Mouse (Mus musculus) cortical plate, adult 2 months (tissue): Measurements from ENCODE around the gene F3.

Source experiments
- CTCF ChIP-seq: fragments of 200-500 bp; IDR thresholded peaks from 2 replicates; pipeline ENCODE4 v1.5.1; 2011; ENCODE audit warnings: mild to moderate bottlenecking, control low read depth, low read length; ENCODE audit not compliant: insufficient read depth; ENCODE audit errors: extremely low read depth
- POLR2A ChIP-seq: fragments of 200-500 bp; IDR thresholded peaks from 2 replicates; pipeline ENCODE4 v1.6.1; 2011; ENCODE audit warnings: mild to moderate bottlenecking, low read length, control low read depth; ENCODE audit not compliant: insufficient read depth; ENCODE audit errors: extremely low read depth

GRCm38 (mm10) chr3:121729678-121730077, 6.3 kb downstream of the F3 start:
- TF ChIP-seq POLR2A = no peak
- TF ChIP-seq CTCF = no peak
